Mouse (Mus musculus): ENCODE measurements at regions not wholly inside any gene's neighbourhood (a gene's known extent, or its start where the extent isn't known, plus 50 kb on each side); places are given as distances from the start of the nearest gene placed in this dataset.

DNA sequence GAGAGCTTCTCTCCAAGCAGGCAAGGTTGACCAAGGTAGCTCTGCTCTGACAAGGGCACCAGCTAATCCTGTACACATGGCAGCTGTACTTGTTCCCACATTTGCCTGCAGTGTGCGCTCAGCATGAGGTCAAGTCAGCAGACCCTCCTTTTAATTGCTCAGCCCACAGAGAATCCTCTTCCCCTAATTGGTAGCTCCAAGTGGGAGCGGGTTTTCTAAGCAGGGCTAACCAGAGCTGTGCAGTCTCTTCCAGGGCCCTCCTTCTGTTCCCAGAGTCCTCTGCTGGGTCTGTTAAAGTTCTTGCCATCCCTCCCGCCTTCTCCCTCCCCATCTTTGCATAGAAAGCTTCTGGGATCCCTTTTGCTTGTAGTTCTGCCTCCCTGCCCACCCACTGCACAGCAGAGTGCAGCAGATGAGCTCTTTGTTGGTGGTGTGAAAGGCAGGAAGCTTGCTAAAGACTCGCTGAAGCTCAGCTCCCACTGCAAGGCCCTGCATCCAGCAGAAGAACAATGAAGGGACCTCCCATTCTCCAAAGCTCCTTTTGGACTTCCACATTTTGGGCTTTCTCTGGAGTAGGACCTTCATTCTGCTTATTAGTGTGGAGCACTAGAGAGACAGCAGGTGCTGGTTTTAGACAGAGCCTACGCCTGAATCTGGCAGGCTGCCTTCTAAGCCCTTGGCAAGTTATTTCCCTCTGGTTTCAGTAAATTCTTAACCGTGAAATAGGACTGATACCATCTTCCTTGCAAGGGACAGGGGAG is 235.3 kb upstream of the Serp2 start:
- peak in 1 of 2 experiments; percentile 32 for DNase-seq (ENCODE audit: low spot score in 2 of 2)

DNA sequence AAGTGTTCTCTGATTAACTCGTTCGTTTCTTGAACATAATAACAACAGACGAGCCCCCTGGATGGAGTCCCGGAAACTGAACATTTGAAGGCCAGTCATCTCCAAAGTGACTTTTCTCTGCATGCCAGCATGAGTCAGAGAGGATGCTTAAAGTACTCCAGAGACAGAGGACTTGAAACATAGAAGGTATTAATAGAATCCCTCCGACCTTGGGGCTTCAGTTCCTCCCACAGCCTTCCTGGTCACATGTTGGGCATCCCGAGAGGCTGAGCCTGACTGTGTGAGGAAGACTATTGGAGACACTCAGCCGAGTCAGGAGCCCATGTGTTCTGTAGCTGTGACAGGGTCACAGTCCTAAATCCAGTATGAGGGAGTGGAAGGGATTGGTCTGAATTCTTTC is 232.7 kb upstream of the Serp2 start:
- no peak for DNase-seq (ENCODE audit: low spot score in 2 of 2)

DNA sequence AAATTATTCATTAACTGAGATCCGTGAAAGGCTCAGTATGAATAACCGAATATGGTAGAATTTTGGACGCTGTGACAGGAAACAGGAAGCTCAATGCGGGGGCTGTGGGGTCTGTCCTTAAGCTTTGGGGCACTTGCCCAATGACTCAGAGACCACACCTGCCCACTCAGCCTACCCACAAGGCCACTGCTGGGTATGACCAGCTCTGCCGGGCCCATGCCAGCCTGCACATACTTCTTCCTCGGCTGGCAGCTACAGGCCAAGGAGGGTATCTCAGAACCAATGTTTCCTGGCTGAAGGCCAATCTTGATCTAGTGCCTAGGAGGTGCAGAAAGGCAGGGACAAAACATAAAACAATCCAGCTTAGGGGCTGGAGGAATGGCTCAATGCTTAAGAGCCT is 230.9 kb upstream of the Serp2 start:
- no peak for DNase-seq (ENCODE audit: low spot score in 2 of 2)

DNA sequence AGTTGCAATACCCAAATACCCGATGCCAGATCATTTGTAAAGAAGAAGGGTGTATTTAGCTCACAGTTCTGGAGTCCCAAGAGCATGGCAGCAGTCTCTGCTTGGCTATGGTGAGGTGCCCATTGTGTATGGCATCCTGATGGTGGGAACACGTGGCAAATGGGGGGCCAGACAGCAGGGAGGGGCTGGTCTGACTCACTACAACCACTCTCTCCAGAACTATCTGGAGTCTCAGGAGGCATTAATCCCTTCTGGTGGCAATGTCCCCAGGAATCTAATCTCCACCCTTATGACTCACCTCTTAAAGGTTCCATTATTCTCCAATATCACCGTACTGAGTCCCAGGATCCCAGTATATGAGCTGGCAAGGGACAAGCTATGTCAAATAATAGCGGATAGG is 229.5 kb upstream of the Serp2 start:
- DNase-seq (ENCODE audit: low spot score in 2 of 2): no peak

DNA sequence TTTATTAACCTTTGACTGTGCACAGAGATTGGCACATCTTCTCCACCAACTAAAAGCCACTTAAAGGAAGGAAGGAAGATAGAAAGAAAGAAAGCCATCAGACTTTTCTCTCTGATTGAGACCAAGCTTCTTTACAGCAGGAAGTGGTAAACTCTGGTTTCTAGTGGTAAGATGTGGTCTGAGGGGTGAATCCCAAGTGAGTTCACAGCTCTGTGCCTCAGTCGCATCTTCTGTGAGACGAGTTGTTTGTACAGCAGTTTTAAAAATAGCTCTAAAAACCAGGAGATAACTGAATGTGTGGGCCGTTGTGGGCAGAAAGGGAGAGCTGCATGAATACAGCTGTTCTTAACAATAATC is 224.8 kb upstream of the Serp2 start:
- DNase-seq (ENCODE audit: low spot score in 2 of 2): no peak

DNA sequence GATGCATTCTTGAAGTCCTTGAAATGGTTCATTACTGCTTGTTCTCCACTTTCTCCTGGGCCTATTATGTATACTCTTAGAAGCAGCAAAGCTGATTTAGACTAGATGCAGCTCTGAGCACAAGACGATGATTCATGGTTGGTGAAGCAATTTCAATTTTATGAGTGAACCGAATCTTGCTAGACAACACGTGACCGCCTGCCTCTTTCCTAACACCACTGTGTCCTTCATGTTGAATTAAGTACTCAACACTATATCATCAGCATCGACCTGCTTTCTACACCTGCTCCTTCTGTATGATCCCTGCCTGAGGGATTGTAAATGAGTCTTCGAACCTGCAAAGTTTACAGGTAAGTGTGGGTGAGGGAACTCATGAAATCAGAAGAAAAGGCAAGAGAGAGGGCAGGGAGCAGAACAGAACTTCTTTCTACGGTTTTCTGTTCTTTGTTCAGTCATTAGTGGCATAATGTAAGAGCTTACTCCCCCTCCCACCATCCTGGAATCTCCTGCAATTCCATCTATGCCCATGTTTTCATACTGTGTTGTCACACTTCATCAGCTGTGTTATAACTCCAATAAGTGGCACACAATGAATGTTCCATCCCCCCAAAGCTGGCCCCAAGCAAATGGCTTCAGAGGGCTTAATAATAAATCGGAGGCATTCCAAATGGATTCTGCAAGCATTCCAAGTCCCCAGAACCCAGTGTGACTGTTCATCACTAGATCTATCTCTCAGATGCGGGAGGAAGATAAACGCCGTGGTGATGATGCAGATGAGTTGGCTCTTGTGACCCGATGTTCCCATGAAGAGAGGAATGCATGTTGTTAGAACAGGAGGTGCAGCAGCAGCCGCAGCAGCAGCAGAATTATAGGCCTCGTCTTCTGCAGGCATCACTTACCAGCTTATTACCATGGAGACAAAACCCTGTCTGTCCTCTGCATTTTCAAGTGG is 224.2 kb upstream of the Serp2 start:
- DNase-seq (ENCODE audit: low spot score in 2 of 2): no peak

DNA sequence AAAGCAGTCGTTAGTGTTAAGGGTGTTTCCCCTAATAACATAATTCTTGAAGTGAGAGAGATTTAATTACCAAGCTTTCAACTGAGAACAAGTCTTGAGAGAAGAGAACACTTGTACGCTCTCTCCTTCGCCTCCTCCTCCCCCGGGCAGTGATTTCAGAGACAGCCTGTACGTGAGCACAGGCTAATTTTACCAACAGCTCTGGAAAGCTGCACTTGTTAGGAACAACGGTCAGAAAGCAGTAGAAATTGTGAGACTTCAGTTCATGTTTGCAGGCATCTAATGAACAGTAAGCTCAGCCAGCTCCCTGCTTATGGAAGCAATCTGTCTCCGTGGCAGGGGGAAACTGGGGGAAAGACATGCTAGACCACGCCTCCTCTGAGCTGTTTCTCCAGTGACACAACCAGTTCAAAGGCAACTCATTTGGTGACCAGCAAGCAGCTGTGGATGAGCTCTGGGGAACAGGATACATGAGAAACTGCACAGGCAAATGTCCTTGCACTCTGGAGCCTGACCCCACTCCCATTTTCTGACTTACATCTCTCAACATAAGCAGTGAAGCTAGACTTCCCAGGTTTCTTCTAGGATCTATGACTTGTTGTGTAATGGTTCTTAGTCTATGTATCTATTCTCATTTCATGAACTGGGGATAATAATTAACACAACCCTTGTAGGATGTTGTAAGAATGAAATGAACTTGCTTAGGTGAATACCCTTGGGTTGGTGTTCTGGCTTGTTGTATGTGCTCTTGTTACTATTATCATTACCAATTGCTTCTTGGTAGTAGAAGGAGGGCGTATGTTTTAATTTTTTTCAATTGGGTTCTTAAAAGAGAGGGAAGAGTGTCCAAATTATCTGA is 222.1 kb upstream of the Serp2 start:
- DNase-seq (ENCODE audit: low spot score in 2 of 2): no peak

DNA sequence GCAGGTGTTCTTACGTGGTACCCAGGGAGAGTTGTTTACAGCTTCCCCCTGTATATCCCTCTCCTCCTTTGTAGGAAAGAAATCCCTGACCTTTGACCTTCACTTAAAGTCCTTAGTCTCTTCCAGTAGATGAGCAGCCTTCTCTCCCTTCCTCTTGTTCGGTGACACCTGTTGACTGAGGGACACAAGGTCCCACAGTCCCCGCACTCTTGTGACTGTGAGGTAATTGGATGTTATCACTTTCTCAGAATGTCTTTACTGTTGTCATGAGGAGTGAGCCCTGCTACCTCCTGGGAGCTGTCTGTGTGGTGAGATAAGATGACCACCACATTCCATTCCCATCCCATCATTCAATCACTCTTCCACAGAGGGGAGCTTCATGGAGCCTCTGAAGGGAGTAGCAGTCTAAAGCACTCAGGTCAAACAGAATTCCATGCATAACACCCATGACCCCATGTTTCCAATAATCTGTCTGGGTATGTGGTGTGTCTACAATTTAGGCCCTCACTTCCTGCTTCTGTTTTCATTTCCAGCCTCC is 218.8 kb upstream of the Serp2 start:
- no peak for DNase-seq (ENCODE audit: low spot score in 2 of 2)

DNA sequence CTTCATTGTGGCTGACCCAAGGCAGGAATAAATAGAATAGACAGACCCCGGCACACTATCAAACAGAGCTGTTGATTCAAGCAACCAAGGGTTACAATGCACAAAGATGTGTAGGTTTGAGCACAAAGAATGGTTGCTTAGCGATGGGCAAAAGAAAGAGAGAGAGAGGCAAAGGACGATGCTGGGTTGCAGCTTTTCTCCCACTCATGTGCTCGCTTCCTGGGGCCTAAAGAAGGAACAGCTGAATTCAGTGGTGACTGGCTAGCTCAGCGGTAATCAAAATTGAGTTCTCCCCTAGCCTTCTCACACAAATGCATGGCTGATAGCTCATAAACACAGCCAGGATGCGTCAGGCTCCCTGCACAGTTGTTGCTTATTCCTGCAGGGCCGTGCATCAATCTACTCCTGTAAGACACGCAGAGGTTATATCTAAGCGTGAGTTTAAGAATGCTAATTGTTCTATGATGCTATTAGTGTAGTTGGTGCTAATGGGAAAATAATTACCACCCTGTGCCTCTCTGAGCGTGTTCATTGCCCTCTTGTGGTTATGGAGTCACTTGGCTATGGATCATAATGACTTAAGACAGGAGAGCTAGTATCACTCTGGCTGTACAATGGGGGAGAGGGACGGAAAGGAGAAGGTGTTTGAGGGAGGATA is 216.2 kb upstream of the Serp2 start:
- DNase-seq (ENCODE audit: low spot score in 2 of 2): no peak

DNA sequence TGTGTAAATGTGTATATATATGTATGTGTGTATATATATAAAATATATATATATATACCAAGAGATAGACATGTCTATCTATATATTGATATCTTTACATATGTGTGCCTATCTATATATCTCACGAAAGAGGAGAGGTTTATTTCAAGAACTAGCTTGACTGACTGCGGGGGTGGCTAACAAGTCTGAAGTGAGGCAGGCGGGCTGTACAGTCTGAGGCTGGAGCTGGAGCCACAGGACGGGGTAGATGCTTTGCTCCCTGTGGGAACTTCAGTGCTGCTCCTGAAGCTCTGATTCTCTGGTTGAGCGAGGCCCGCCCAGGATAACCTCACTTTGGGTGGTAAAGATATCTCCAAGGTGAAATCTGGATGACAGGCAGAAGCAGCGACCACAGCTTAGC is 213.4 kb upstream of the Serp2 start:
- DNase-seq (ENCODE audit: low spot score in 2 of 2): no peak

DNA sequence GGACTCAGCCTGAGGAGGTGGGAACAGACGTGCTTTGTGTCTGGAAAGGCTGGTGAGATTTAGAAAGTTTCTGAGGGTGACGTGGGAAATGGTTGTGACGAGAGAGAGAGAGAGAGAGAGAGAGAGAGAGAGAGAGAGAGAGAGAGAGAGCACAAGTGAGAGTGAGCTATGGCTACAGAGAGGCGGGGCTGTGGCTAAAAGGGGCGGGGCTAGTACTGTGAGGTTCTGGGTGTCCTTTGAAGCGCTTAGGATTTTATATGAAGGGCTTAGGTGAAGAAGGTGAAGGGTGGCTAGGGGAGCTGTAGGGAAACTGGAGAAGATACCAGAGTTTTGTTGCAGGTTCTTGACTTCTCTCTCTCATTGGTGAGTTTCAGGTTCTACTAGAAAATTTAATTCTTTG is 210.6 kb upstream of the Serp2 start:
- no peak for DNase-seq (ENCODE audit: low spot score in 2 of 2)

DNA sequence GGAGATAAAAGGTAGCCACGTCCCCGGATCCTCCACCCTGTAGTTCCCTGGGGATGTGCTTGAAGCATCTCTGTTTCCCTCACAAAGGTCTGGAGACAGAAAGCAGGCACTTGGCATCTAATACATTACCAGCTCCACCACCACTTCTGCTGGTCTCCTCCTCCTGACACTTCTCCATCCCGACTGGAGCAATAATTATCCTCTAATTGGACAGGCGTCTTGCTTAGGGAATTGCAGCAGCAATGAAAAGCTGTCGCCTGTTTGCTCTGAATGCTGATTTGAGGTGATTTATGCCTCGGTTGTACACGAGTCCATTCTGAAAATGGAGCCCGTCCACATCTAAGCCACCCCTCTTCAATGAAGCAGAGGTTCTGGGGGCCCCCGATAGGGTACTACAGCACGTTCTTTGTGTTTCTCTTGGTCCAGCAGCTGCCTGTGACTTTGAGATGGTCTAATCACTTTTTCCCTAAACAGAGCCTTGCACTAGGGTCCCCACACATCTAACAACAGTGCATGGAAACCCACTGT is 209.6 kb upstream of the Serp2 start:
- DNase-seq (ENCODE audit: low spot score in 2 of 2): no peak

DNA sequence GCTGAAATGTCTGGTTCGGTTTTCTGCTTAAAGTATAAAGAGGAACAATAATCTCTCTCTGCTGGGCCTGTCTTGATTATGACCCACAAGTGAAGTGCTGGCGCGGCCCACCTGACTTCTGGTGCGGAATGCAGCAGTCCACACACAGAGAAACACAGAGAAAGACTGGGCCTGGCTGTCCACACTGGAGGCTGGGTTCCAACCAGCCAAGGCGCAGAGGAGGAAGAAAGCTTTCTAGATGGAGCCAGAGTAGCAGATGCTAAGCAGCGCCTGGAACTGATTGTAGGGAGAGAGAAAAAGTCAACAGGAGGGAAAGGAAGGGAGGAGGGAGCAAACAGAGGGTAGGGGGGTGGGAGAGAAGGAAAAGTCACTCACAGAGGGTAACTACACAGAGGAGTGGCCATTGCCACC is 208.4 kb upstream of the Serp2 start:
- no peak for DNase-seq (ENCODE audit: low spot score in 2 of 2)

DNA sequence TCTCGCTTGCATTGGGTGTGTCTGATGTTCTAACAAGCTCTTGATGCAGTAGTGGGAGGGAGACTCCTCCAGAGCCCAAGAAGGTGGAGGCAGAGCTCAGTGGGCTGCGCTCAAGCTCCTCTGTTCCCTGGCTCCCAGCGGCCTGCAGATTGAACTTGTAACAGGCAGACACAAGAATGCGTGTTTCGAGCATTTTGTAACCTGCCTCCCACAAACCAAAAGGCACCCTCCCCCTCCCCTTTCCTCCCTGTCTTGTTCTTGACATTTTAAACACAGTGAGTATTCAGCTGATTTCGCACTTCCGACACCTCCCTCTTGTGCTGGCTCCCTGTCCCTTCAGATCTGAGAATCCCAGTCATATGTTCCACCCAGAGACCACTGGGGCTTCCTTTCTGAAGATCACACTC is 207.7 kb upstream of the Serp2 start:
- no peak for DNase-seq (ENCODE audit: low spot score in 2 of 2)

DNA sequence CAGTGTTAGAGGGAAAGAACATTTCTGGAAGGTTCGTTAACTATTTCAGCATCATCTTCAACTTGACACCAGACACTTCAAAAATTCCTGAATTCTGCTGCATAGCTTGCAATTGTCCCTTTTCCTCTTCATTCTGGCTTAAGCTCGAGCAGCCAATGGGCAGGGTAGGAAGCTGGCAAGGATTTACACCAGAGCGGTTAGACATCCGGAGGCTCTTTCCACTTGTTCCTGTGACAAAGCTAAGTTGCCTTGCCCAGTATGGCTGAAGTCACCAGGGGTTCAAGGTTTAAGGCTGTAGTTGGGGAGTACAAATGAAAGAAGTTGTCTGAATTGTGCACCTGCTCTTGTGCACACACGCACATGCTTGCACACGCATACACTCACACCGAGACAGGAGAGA is 206.8 kb upstream of the Serp2 start:
- DNase-seq (ENCODE audit: low spot score in 2 of 2): no peak

DNA sequence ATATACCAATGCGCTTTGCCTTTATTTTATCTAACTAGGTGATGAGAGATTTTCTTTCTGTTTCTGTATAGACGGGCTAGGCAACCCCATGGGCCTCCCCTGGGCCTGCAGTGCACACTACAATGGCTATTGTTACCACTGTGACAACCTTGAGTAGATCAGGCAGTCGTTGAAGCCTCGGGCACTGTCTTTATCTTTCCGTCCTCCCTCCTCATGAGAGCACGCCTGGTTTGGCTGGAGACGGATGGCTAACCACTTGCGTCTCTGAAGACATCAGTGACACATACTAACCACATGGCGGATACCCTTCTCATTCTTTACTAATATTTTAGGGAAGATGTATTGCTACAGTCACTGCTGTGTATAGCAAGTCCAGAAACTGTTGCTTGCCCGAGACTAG is 206.1 kb upstream of the Serp2 start:
- DNase-seq (ENCODE audit: low spot score in 2 of 2): no peak

DNA sequence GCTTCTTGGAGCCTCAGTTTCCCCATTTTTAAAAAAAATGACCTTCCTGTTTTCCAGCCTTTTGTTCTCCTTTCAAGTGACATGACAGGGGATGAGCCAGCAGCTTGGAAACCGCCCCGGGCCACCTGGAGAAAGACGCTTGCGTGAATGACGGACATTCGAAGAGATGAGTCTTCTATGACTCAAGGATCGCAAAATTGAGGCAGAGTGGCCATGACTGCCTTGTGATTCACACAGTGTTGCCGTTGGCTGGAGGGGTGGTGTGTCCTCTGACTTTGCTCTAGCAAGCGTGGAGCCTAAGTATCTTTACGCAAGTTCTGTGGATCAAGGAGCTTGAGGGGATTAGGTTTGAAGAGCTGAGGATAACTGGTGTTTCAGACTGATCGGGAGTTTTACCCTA is 205.0 kb upstream of the Serp2 start:
- no peak for DNase-seq (ENCODE audit: low spot score in 2 of 2)

DNA sequence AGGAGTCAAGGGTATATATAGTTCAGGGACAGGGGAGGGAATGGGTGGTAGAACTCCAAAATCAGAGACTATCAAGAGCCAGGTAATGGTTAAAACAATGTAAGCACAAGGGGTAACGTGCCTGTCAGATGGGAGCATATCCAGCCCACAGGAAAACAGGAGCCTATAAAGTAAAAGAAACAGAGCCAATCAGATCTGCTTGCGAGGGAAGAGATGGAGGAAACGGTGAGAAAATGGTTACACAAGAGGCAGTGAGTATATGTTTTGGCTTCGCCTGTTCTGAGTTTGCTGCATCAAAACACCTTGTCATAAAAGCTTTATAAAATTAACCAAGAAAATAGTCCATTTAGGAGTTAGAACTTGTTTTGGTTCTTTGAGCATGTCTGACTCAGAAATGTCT is 204.6 kb upstream of the Serp2 start:
- no peak for DNase-seq (ENCODE audit: low spot score in 2 of 2)

DNA sequence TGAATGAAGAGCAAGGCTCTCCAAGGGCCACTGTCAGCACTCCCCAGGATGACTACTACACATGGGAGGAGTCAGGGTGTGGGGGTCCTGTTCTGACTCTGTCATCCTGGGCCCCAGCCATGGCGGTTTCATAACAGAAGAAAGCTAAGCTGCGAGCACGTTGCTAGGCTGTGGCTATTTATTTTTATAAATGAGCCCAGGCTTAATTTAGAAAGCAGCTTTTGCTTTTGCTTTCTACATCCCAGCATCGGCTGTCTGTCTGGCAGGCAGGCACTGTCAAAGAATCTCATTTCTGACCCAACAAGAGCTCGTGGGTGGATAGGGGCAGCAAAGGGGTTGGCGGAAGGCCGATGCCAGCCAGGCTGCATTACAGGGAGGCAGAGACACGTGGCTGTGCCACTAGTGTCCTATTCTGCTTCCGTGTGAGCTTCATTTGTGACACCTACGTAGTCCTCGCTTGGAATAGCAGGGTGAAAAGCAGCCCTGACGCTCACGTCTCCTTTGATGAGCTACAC is 203.9 kb upstream of the Serp2 start:
- DNase-seq (ENCODE audit: low spot score in 2 of 2): no peak

DNA sequence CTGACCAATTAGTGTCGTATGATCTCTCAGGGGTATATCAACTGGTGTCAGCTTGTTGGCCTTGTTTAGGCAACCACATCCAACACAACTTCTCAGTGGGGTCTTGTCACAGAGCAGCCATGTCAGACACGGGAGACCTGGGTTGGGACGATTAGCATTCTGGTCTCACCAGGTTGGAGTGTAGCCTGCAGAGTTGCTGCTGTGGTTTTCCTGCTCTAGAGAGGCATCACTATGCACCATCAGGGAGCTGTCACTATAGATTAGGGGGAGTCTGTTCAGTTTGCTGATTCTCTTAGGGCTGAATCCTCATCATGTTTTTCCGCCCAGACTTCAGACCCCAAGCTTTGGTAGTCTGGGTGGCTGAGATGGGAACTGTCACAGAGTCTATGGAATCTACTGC is 202.7 kb upstream of the Serp2 start:
- DNase-seq (ENCODE audit: low spot score in 2 of 2): no peak

DNA sequence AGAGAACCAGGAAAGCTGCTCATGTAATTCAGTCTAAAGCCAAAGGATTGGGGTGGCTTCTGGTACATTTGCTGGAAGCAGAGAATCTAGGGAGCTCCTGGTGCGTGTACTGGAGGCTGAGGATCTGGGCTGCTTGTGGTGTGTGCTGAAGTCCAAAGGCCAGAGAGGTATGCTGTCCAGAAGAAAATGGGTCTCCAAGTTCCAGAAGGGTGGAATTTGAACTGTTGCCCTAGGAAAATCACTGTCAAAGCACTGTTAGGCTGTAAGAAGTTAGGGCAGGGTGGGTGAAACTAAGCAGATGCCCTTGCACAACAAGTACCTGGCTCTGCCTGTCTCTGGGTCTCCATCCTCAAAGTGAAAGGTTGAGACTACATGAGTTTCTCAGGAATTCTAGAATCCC is 201.9 kb upstream of the Serp2 start:
- no peak for DNase-seq (ENCODE audit: low spot score in 2 of 2)

All from cerebellum, postnatal 4 days (tissue).